Mouse (Mus musculus) cerebellum, adult (tissue): ENCODE measurements at regions not wholly inside any gene's neighbourhood (a gene's known extent, or its start where the extent isn't known, plus 50 kb on each side); places are given as distances from the start of the nearest gene placed in this dataset.

Experiments used
- ATAC-seq: cut with Nextera tagmentation; 2 replicates; pipeline ENCODE4 v1.9.2; 2017; ENCODE audit warnings: mild to moderate bottlenecking, moderate library complexity, mixed read lengths; ENCODE audit not compliant: insufficient number of reproducible peaks, low FRiP score, low TSS enrichment

DNA sequence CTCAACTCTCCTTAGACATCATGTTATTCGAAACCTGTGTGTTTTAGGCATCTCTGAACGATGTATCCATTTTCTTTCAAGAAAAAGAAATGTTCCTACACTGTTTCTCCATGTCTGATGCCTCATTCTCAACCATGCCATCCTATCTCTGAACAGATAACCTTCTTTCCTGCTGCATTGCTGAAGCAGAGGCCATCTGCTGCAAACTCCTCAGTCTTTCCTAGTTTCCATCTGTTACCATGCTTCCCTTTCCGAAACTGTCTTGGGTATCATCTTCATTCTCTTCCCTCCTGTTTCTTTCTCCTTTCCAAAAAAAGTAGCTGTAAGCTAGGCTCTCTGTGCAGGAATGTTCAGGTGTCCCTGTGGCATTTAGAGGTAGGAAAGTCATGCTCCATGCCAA is 1063.3 kb downstream of the 5730522E02Rik start:
- ATAC-seq = no peak

DNA sequence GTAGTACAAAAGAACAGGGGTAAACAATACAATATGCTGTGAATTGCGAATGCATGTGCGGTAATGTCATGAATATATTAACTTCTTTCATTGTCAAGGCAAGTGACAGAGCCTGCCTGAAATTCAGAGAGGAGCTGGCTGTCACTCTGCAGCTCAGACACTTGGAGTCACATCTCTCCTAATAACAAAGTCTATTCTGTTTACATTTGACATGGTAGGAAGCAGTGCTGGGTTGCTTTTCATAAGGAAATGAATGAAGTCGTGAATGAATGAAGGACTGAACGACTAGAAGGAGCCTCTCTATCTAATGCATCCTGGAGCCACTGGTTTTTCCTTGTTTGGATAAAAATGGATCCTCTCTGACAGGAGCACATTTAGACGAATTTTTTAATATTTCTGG is 1053.9 kb downstream of the 5730522E02Rik start:
- no peak for ATAC-seq

GRCm38 (mm10) chr11:25157135-25157860 is 1053.3 kb downstream of the 5730522E02Rik start:
- no peak for ATAC-seq

DNA sequence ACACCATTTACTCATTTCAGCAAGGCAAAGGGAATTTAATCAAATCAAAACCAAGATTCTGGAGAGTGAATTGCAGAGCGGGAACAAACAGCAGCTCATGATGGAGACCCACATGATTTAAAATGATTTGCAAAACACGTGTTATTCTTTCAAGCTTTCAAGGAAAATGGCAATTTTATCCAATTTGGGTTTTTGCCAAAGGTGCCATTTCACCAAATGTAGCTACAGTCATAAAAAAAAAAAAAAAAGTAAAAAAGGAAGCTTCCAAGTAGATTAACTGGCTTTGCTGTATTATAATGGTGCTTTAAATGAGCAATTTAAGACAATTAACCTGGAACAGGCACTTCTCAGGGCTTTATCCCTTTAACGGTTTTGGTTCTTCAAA is 1052.7 kb downstream of the 5730522E02Rik start:
- no peak for ATAC-seq

- ATAC-seq = no peak
Measured at GRCm38 (mm10) chr11:25158884-25159283, 1051.7 kb downstream of the 5730522E02Rik start.

DNA sequence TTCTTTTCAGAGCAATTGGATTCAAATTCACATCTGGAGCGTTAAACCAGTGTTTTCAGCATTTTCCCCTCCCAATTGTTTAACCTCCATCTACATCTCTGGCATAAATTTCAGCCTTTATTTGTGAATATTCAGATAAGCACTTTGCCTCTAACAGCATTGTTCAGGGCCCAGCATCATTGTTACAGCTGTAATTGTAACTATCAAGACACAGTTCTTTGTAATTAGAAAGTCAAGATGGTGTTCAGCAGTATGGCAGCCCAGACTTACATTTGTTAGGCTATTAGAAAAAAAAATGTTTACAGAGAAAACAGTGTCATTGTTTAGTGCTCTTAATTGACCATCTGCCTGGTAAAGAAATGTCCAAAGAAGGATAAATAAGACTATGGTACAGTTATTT is 1042.6 kb downstream of the 5730522E02Rik start:
- ATAC-seq = no peak

- ATAC-seq = no peak
Measured at GRCm38 (mm10) chr11:25171048-25171447, 1039.5 kb downstream of the 5730522E02Rik start.
